Mouse (Mus musculus) retina, postnatal 7 days (tissue): ENCODE measurements around the gene Vwa5b2.

Experiments used
- DNase-seq: peaks from one replicate; pipeline ENCODE4 v3.0.0-alpha.2; 2012; ENCODE audit warnings: low read depth, low spot score

Vwa5b2 gene

GRCm38 (mm10) chr16:20610501-20611356, 21.5 kb downstream of the Vwa5b2 start:
- peak; percentile 75 for DNase-seq

GRCm38 (mm10) chr16:20611357-20612227, 22.3 kb downstream of the Vwa5b2 start, which contains the start of the genes Eef1akmt4, Gm49333 and Alg3:
Gene Eef1akmt4, plus strand, starts transcription at chr16:20611593.
Gene Gm49333, plus strand, starts transcription at chr16:20611610.
Gene Alg3, minus strand, starts transcription at chr16:20611735.
- DNase-seq, result peak; percentile 69

- DNase-seq, result no peak
These were observed 30.5 kb downstream of the Vwa5b2 start for GRCm38 (mm10) chr16:20619541-20620398.

- no peak for DNase-seq
These were observed 31.1 kb downstream of the Vwa5b2 start for GRCm38 (mm10) chr16:20620399-20620735.

- DNase-seq, result no peak
These were observed 31.5 kb downstream of the Vwa5b2 start for GRCm38 (mm10) chr16:20620751-20621190.

GRCm38 (mm10) chr16:20621191-20621990, 32.1 kb downstream of the Vwa5b2 start, which contains the start of gene Camk2n2:
Gene Camk2n2, minus strand, starts transcription at chr16:20621287.
- no peak for DNase-seq

- DNase-seq, result no peak
These were observed 32.9 kb downstream of the Vwa5b2 start for GRCm38 (mm10) chr16:20621991-20622685.

- DNase-seq, result no peak
These were observed 33.9 kb downstream of the Vwa5b2 start for GRCm38 (mm10) chr16:20623211-20623610.

- DNase-seq, result no peak
These were observed 39.7 kb downstream of the Vwa5b2 start for GRCm38 (mm10) chr16:20628871-20629391.

GRCm38 (mm10) chr16:20629731-20630634, 40.7 kb downstream of the Vwa5b2 start, which contains the start of gene Ece2:
Gene Ece2, plus strand, starts transcription at chr16:20629828.
- no peak for DNase-seq

GRCm38 (mm10) chr16:20637410-20637809, 48.1 kb downstream of the Vwa5b2 start:
- no peak for DNase-seq

- no peak for DNase-seq
These were observed 49.1 kb downstream of the Vwa5b2 start for GRCm38 (mm10) chr16:20638367-20638766.

GRCm38 (mm10) chr16:20642161-20642560, 52.9 kb downstream of the Vwa5b2 start:
- no peak for DNase-seq

GRCm38 (mm10) chr16:20643911-20644310, 54.6 kb downstream of the Vwa5b2 start:
- no peak for DNase-seq

- DNase-seq, result peak; percentile 92
These were observed 62.0 kb downstream of the Vwa5b2 start, which contains the start of gene Psmd2 for GRCm38 (mm10) chr16:20651076-20651946. Gene Psmd2, plus strand, starts transcription at chr16:20651652.

- no peak for DNase-seq
These were observed 62.7 kb downstream of the Vwa5b2 start for GRCm38 (mm10) chr16:20651947-20652310.

GRCm38 (mm10) chr16:20653315-20653714, 64.0 kb downstream of the Vwa5b2 start:
- DNase-seq, result no peak
